Mouse (Mus musculus): ENCODE measurements around the gene Nol7. TPM values are rescaled to one million over a fixed set of nuclear protein-coding genes. Genes with fewer than 3 reads are reported as not detected.
A peak's percentile ranks its signal among the peaks of the same experiment; 100 is the strongest.

Nol7 gene
- total and polyA plus RNA-seq, 2 experiments from 2014 or later, result 40.8 to 198 TPM

DNA sequence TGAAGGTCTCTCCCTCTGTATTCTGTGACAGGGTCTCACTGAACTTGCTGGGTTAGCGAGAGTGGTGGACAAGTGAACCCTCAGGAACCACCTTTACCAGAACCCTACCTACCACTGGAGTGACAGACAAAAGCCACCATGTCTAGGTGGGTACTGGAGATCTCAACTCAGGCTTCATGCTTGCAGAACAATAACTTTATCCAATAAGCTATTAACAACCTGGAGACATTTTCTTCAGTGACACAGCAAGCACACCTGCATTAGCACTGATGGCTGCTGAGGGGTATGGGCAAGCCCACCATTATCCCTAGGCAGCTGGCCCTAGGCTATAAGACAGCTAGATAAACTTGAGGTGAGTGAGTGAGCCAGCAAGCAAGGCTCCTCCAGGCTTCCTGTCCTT, 42.2 kb downstream of the Nol7 start:
- H3K27ac ChIP-seq (ENCODE audit: low read depth, low read length), result no peak overlapping the region
- WGBS, result 93% methylated on average over 1 of the region's 1 CpGs
- H3K9ac ChIP-seq (replicated peaks; ENCODE audit: low read length, poor library complexity, severe bottlenecking), result no peak overlapping the region
- H3K36me3 ChIP-seq (ENCODE audit: insufficient read depth, low read length), result no peaks in the 10 kb centered on the region
- no peak overlapping the region for H3K4me3 ChIP-seq (ENCODE audit: low read depth, low read length)
- H3K4me2 ChIP-seq (ENCODE audit: low read depth, low read length, poor library complexity, severe bottlenecking), result no peak overlapping the region
- ATAC-seq (ENCODE audit: low FRiP score) (no peak), DNase-seq (ENCODE audit: low spot score) (no peak)
- H3K9me3 ChIP-seq (ENCODE audit: low read length), result no peaks in the 10 kb centered on the region
- H3K27me3 ChIP-seq (ENCODE audit: insufficient read depth, low read length), result no peaks in the 10 kb centered on the region
- TF ChIP-seq CTCF (IDR thresholded peaks at IDR 0.05), result no peak
- H3K4me1 ChIP-seq (ENCODE audit: insufficient read depth, low read length), result no peaks in the 10 kb centered on the region

- WGBS, result 83% methylated on average over 1 of the region's 1 CpGs
- H3K36me3 ChIP-seq (ENCODE audit: insufficient read depth, low read length), result no peaks in the 10 kb centered on the region
- no peak overlapping the region for H3K27ac ChIP-seq (ENCODE audit: low read depth, low read length)
- H3K4me2 ChIP-seq (ENCODE audit: low read depth, low read length, poor library complexity, severe bottlenecking), result no peak overlapping the region
- TF ChIP-seq CTCF (IDR thresholded peaks at IDR 0.05), result no peak
- H3K9ac ChIP-seq (replicated peaks; ENCODE audit: low read length, poor library complexity, severe bottlenecking), result no peak overlapping the region
- no peak overlapping the region for H3K4me3 ChIP-seq (ENCODE audit: low read depth, low read length)
- H3K27me3 ChIP-seq (ENCODE audit: insufficient read depth, low read length), result no peaks in the 10 kb centered on the region
- no peaks in the 10 kb centered on the region for H3K4me1 ChIP-seq (ENCODE audit: insufficient read depth, low read length)
- no peaks in the 10 kb centered on the region for H3K9me3 ChIP-seq (ENCODE audit: low read length)
- DNase-seq (ENCODE audit: low spot score), result peak; percentile 31
- no peak for ATAC-seq (ENCODE audit: low FRiP score)
These were observed 44.4 kb downstream of the Nol7 start for GRCm38 (mm10) chr13:43442551-43442950.

GRCm38 (mm10) chr13:43443706-43444105, 45.5 kb downstream of the Nol7 start:
- H3K4me2 ChIP-seq (ENCODE audit: low read depth, low read length, poor library complexity, severe bottlenecking), result no peak overlapping the region
- H3K27ac ChIP-seq (ENCODE audit: low read depth, low read length), result no peak overlapping the region
- DNase-seq (ENCODE audit: low spot score) (no peak), ATAC-seq (ENCODE audit: low FRiP score) (no peak)
- no peak overlapping the region for H3K4me3 ChIP-seq (ENCODE audit: low read depth, low read length)
- no peak overlapping the region for H3K9ac ChIP-seq (replicated peaks; ENCODE audit: low read length, poor library complexity, severe bottlenecking)
- H3K36me3 ChIP-seq (ENCODE audit: insufficient read depth, low read length), result no peaks in the 10 kb centered on the region
- no peaks in the 10 kb centered on the region for H3K4me1 ChIP-seq (ENCODE audit: insufficient read depth, low read length)
- WGBS, result 95% methylated on average over 4 of the region's 4 CpGs
- no peaks in the 10 kb centered on the region for H3K9me3 ChIP-seq (ENCODE audit: low read length)
- no peaks in the 10 kb centered on the region for H3K27me3 ChIP-seq (ENCODE audit: insufficient read depth, low read length)
- TF ChIP-seq CTCF (IDR thresholded peaks at IDR 0.05), result no peak

DNA sequence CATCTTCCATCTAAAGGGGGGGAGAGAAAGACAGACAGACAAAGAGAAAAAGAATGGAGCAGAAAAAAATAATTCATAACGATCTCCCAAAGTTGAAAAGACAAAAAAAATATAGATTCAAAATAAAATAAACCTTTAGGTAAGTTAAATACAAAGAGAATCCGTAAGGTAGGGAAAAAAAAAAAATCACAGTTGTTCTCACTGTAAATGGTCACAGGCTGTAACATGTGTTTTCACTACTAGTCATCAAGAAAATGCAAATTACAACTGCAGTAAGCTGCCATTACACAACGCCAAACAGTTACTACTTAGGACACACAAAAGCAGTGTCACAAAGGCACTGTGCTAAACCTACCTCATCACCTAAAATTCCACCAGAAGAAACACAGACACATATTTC, 46.5 kb downstream of the Nol7 start:
- Histone ChIP-seq H3K4me3 (ENCODE audit: low read depth, low read length) (no peak overlapping the region), H3K36me3 (ENCODE audit: insufficient read depth, low read length) (no peaks in the 10 kb centered on the region), H3K9me3 (ENCODE audit: low read length) (no peaks in the 10 kb centered on the region), H3K9ac (replicated peaks; ENCODE audit: low read length, poor library complexity, severe bottlenecking) (no peak overlapping the region), H3K27ac (ENCODE audit: low read depth, low read length) (no peak overlapping the region), H3K27me3 (ENCODE audit: insufficient read depth, low read length) (no peaks in the 10 kb centered on the region), H3K4me1 (ENCODE audit: insufficient read depth, low read length) (no peaks in the 10 kb centered on the region), H3K4me2 (ENCODE audit: low read depth, low read length, poor library complexity, severe bottlenecking) (no peak overlapping the region)
- ATAC-seq (ENCODE audit: low FRiP score) (no peak), DNase-seq (ENCODE audit: low spot score) (no peak)
- 92% methylated on average over 3 of the region's 3 CpGs for WGBS
- TF ChIP-seq CTCF (IDR thresholded peaks at IDR 0.05), result no peak

GRCm38 (mm10) chr13:43445754-43446153, 47.6 kb downstream of the Nol7 start:
- Histone ChIP-seq H3K4me1 (ENCODE audit: insufficient read depth, low read length) (no peaks in the 10 kb centered on the region), H3K9ac (replicated peaks; ENCODE audit: low read length, poor library complexity, severe bottlenecking) (no peak overlapping the region), H3K4me2 (ENCODE audit: low read depth, low read length, poor library complexity, severe bottlenecking) (no peak overlapping the region), H3K36me3 (ENCODE audit: insufficient read depth, low read length) (no peaks in the 10 kb centered on the region), H3K9me3 (ENCODE audit: low read length) (no peaks in the 10 kb centered on the region), H3K27ac (ENCODE audit: low read depth, low read length) (no peak overlapping the region), H3K4me3 (ENCODE audit: low read depth, low read length) (no peak overlapping the region), H3K27me3 (ENCODE audit: insufficient read depth, low read length) (no peaks in the 10 kb centered on the region)
- DNase-seq (ENCODE audit: low spot score), result no peak
- no peak for TF ChIP-seq CTCF (IDR thresholded peaks at IDR 0.05)
- no peak for ATAC-seq (ENCODE audit: low FRiP score)
- 90% methylated on average over 4 of the region's 4 CpGs for WGBS

DNA sequence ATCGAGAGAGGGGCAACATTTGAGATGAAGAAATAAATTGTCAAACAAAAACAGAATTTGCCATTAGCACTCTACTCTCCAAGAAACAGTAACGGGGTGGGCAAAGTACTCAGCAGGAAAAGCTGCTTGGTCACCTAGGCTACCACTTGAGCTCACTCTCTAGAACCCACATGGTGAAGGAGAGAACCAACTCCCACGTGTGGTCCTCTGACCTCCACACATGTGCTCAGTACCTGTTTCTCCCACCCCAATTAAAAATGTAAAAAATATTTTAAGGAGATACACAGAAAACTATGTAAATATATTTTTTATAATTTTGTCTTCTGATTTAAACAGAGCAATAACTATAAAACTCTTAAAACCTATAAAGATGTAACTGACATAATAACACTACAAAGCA, 49.5 kb downstream of the Nol7 start:
- 67% methylated on average over 3 of the region's 3 CpGs for WGBS
- no peak overlapping the region for H3K4me3 ChIP-seq (ENCODE audit: low read depth, low read length)
- no peak overlapping the region for H3K9ac ChIP-seq (replicated peaks; ENCODE audit: low read length, poor library complexity, severe bottlenecking)
- TF ChIP-seq CTCF (IDR thresholded peaks at IDR 0.05), result no peak
- no peak overlapping the region for H3K4me2 ChIP-seq (ENCODE audit: low read depth, low read length, poor library complexity, severe bottlenecking)
- no peaks in the 10 kb centered on the region for H3K9me3 ChIP-seq (ENCODE audit: low read length)
- no peaks in the 10 kb centered on the region for H3K4me1 ChIP-seq (ENCODE audit: insufficient read depth, low read length)
- H3K36me3 ChIP-seq (ENCODE audit: insufficient read depth, low read length), result no peaks in the 10 kb centered on the region
- no peaks in the 10 kb centered on the region for H3K27me3 ChIP-seq (ENCODE audit: insufficient read depth, low read length)
- no peak for DNase-seq (ENCODE audit: low spot score)
- H3K27ac ChIP-seq (ENCODE audit: low read depth, low read length), result no peak overlapping the region
- no peak for ATAC-seq (ENCODE audit: low FRiP score)
